Mouse (Mus musculus): ENCODE results near the gene Gna15. TPM values are rescaled to one million over a fixed set of nuclear protein-coding genes. Genes with fewer than 3 reads are reported as not detected.

Gna15 gene
- polyA plus RNA-seq, 1 experiment, result not detected

GRCm38 (mm10) chr10:81519227-81519977 is 4.6 kb downstream of the Gna15 start:
- no peak for TF ChIP-seq MYOG (IDR thresholded peaks at IDR 0.05; ENCODE audit: control insufficient read depth in 1 of 3, insufficient read depth in 1 of 3, insufficient read length in 2 of 3, low read depth in 2 of 3)
- no peak for TF ChIP-seq MYOD1 (IDR thresholded peaks at IDR 0.05; ENCODE audit: control insufficient read depth in 1 of 3, insufficient read length in 2 of 3, low read depth in 2 of 3)
- no peak for TF ChIP-seq SRF (IDR thresholded peaks at IDR 0.05; ENCODE audit: control insufficient read depth, insufficient read length, low read depth)
- no peak for TF ChIP-seq POLR2A (IDR thresholded peaks at IDR 0.05; ENCODE audit: insufficient read length, low read depth)
- TF ChIP-seq E2F4 (IDR thresholded peaks at IDR 0.05; ENCODE audit: insufficient read depth), result no peak
- TF ChIP-seq MAX (IDR thresholded peaks at IDR 0.05; ENCODE audit: low read depth), result no peak
- no peak for TF ChIP-seq TCF3 (IDR thresholded peaks at IDR 0.05; ENCODE audit: insufficient read length, low read depth)
- Histone ChIP-seq H3K79me2 (ENCODE audit: control insufficient read depth, insufficient read depth) (no peaks in the 10 kb centered on the region), H3K36me3 (ENCODE audit: control insufficient read depth, insufficient read depth) (no peaks in the 10 kb centered on the region), H3K4me2 (ENCODE audit: low read depth) (no peak overlapping the region), H3K4me3 (no peak overlapping the region), H3ac (ENCODE audit: control insufficient read depth, insufficient read length) (no peak overlapping the region), H3K27me3 (ENCODE audit: control insufficient read depth, insufficient read depth, insufficient read length) (peaks cover 7% of the 10 kb centered on the region)

- H3K27me3 ChIP-seq (ENCODE audit: control insufficient read depth, insufficient read depth, insufficient read length), result peaks cover 7% of the 10 kb centered on the region
- no peaks in the 10 kb centered on the region for H3K36me3 ChIP-seq (ENCODE audit: control insufficient read depth, insufficient read depth)
- TF ChIP-seq MYOD1 (IDR thresholded peaks at IDR 0.05; ENCODE audit: control insufficient read depth in 1 of 3, insufficient read length in 2 of 3, low read depth in 2 of 3) (peak; percentile 15 to 69 (median 60)), MYOG (IDR thresholded peaks at IDR 0.05; ENCODE audit: control insufficient read depth in 1 of 3, insufficient read depth in 1 of 3, insufficient read length in 2 of 3, low read depth in 2 of 3) (peak in 2 of 3 experiments; percentile 34 to 71), TCF12 (IDR thresholded peaks at IDR 0.05; ENCODE audit: insufficient read depth, poor library complexity, severe bottlenecking) (no peak)
These were observed 5.5 kb downstream of the Gna15 start for GRCm38 (mm10) chr10:81518546-81518945.

GRCm38 (mm10) chr10:81517227-81517626 is 6.8 kb downstream of the Gna15 start:
- Histone ChIP-seq H3K36me3 (ENCODE audit: control insufficient read depth, insufficient read depth) (no peaks in the 10 kb centered on the region), H3K79me2 (ENCODE audit: control insufficient read depth, insufficient read depth) (no peaks in the 10 kb centered on the region), H3K4me2 (ENCODE audit: low read depth) (no peak overlapping the region), H3K4me3 (no peak overlapping the region), H3ac (ENCODE audit: control insufficient read depth, insufficient read length) (no peak overlapping the region), H3K27me3 (ENCODE audit: control insufficient read depth, insufficient read depth, insufficient read length) (peaks cover 7% of the 10 kb centered on the region)
- no peak for TF ChIP-seq TCF3 (IDR thresholded peaks at IDR 0.05; ENCODE audit: insufficient read length, low read depth)
- no peak for TF ChIP-seq MYOD1 (IDR thresholded peaks at IDR 0.05; ENCODE audit: control insufficient read depth in 1 of 3, insufficient read length in 2 of 3, low read depth in 2 of 3)
- TF ChIP-seq TCF12 (IDR thresholded peaks at IDR 0.05; ENCODE audit: insufficient read depth, poor library complexity, severe bottlenecking), result no peak
- no peak for TF ChIP-seq SRF (IDR thresholded peaks at IDR 0.05; ENCODE audit: control insufficient read depth, insufficient read length, low read depth)
- no peak for TF ChIP-seq MYOG (IDR thresholded peaks at IDR 0.05; ENCODE audit: control insufficient read depth in 1 of 3, insufficient read depth in 1 of 3, insufficient read length in 2 of 3, low read depth in 2 of 3)
- no peak for TF ChIP-seq USF1 (IDR thresholded peaks at IDR 0.05; ENCODE audit: low read depth)
- TF ChIP-seq POLR2A (IDR thresholded peaks at IDR 0.05; ENCODE audit: insufficient read length, low read depth), result no peak
- no peak for TF ChIP-seq REST (IDR thresholded peaks at IDR 0.05; ENCODE audit: insufficient read depth, insufficient read length)
- TF ChIP-seq CEBPB (IDR thresholded peaks at IDR 0.05; ENCODE audit: insufficient read depth, poor library complexity, severe bottlenecking), result no peak
- TF ChIP-seq E2F4 (IDR thresholded peaks at IDR 0.05; ENCODE audit: insufficient read depth), result no peak
- no peak for TF ChIP-seq MAX (IDR thresholded peaks at IDR 0.05; ENCODE audit: low read depth)
- TF ChIP-seq POLR2AphosphoS2 (IDR thresholded peaks at IDR 0.05; ENCODE audit: insufficient read length, low read depth), result no peak

More at GRCm38 (mm10) chr10:81518546-81518945, 5.5 kb downstream of the Gna15 start:
- H3K4me2 ChIP-seq (ENCODE audit: low read depth), result no peak overlapping the region
- no peaks in the 10 kb centered on the region for H3K79me2 ChIP-seq (ENCODE audit: control insufficient read depth, insufficient read depth)
- no peak overlapping the region for H3K4me3 ChIP-seq
- no peak overlapping the region for H3ac ChIP-seq (ENCODE audit: control insufficient read depth, insufficient read length)

- Histone ChIP-seq H3K27me3 (ENCODE audit: control insufficient read depth, insufficient read depth, insufficient read length) (peaks cover 4% of the 10 kb centered on the region), H3K4me3 (no peak overlapping the region), H3K4me2 (ENCODE audit: low read depth) (no peak overlapping the region), H3K36me3 (ENCODE audit: control insufficient read depth, insufficient read depth) (no peaks in the 10 kb centered on the region), H3ac (ENCODE audit: control insufficient read depth, insufficient read length) (no peak overlapping the region), H3K79me2 (ENCODE audit: control insufficient read depth, insufficient read depth) (no peaks in the 10 kb centered on the region)
- TF ChIP-seq USF1 (IDR thresholded peaks at IDR 0.05; ENCODE audit: low read depth) (no peak), POLR2AphosphoS2 (IDR thresholded peaks at IDR 0.05; ENCODE audit: insufficient read length, low read depth) (no peak), TCF3 (IDR thresholded peaks at IDR 0.05; ENCODE audit: insufficient read length, low read depth) (no peak), MYOG (IDR thresholded peaks at IDR 0.05; ENCODE audit: control insufficient read depth in 1 of 3, insufficient read depth in 1 of 3, insufficient read length in 2 of 3, low read depth in 2 of 3) (no peak), MAX (IDR thresholded peaks at IDR 0.05; ENCODE audit: low read depth) (no peak), TCF12 (IDR thresholded peaks at IDR 0.05; ENCODE audit: insufficient read depth, poor library complexity, severe bottlenecking) (no peak), MYOD1 (IDR thresholded peaks at IDR 0.05; ENCODE audit: control insufficient read depth in 1 of 3, insufficient read length in 2 of 3, low read depth in 2 of 3) (no peak), CEBPB (IDR thresholded peaks at IDR 0.05; ENCODE audit: insufficient read depth, poor library complexity, severe bottlenecking) (no peak), SRF (IDR thresholded peaks at IDR 0.05; ENCODE audit: control insufficient read depth, insufficient read length, low read depth) (no peak), REST (IDR thresholded peaks at IDR 0.05; ENCODE audit: insufficient read depth, insufficient read length) (no peak), POLR2A (IDR thresholded peaks at IDR 0.05; ENCODE audit: insufficient read length, low read depth) (no peak), E2F4 (IDR thresholded peaks at IDR 0.05; ENCODE audit: insufficient read depth) (no peak)
These were observed 10.2 kb downstream of the Gna15 start for GRCm38 (mm10) chr10:81513798-81514197.

All from myocyte (in vitro differentiated cells).